Mouse (Mus musculus): ENCODE results near the gene Phrf1. TPM values are rescaled to one million over a fixed set of nuclear protein-coding genes. Genes with fewer than 3 reads are reported as not detected.
A peak's percentile ranks its signal among the peaks of the same experiment; 100 is the strongest.

The Phrf1 gene
- total and polyA plus RNA-seq, 3 experiments = 10.2 to 32.1 (median 26.8) TPM

DNA sequence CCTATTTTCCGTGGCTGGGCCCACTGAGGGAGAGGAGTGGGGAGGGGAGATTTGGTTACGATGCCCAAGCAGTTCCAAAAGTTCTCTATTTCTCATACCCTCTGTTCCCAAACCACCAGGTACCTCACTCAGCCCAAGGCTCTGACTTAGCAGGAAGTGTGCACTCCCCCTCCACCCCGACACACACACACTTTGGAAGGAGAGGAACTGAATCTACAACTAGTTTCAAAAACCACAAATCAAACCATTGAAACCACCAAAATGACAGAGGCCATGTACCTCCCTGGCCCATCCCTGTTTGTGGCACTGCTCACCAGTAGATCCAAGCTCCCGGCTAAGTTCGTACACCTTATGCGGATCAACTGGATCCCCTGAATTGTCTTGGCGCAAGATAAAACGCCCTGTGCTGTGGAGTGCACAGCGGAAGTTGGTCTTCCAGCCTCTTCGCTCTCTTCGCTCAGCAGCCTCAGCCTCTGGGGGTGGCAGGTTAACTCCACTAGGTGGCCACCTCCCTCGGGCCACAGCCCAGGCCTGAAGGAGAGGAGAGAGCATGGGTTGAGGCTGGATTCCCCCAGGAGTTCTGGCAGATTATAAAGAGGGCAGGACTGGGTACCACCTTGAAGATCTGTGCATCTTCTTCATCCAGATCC, 36.3 kb downstream of the Phrf1 start:
- H3K4me3 ChIP-seq = peak overlapping the region; percentile 88; the same call in 1 of the 2 replicates
- H3K36me3 ChIP-seq (ENCODE audit: control insufficient read depth, insufficient read depth, low read length) = no peaks in the 10 kb centered on the region
- no peaks in the 10 kb centered on the region for H3K79me2 ChIP-seq (replicated peaks; ENCODE audit: control insufficient read depth, insufficient read depth, low read length)
- 22% methylated on average over 12 of the region's 12 CpGs for WGBS
- TF ChIP-seq CTCF (IDR thresholded peaks at IDR 0.05) (peak; percentile 66), POLR2A (IDR thresholded peaks at IDR 0.05; ENCODE audit: insufficient read depth, low read depth, low read length) (no peak), EP300 (IDR thresholded peaks at IDR 0.05; ENCODE audit: insufficient read depth, low read depth, low read length) (no peak)
- peak; percentile 46 to 57 for DNase-seq
- intact Hi-C loops (cut with DNase I) = loop anchor here (1.0 to 5.0 kb wide), 2 partner anchors 62 to 98 kb away; partner anchors contain the start of genes Deaf1 and Tmem80
- no peaks in the 10 kb centered on the region for H3K27me3 ChIP-seq (ENCODE audit: control insufficient read depth, insufficient read depth, low read length)
- no peak overlapping the region; the same call in 1 of the 2 replicates for H3K9ac ChIP-seq (ENCODE audit: low read depth, low read length)
- peaks cover 5% of the 10 kb centered on the region for H3K4me1 ChIP-seq (ENCODE audit: control insufficient read depth, insufficient read depth, low read length)
- no peak overlapping the region for H3K27ac ChIP-seq

DNA sequence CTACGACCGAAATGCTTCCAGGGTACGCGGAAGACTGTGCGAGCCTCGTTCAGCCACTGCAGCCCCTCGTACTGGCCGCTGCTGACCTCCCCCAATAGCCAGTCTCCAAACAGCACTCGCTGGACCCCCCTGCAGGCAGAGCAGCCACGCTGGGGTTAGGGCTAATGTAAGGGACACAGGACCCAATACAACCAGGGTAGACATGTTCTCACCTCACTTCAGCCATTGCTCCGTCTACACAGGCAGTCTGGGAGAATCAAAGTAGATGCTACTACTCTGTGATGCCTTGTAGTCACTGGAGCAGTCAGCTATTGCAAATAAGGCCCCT, 36.8 kb downstream of the Phrf1 start:
- Histone ChIP-seq H3K27me3 (ENCODE audit: control insufficient read depth, insufficient read depth, low read length) (no peaks in the 10 kb centered on the region), H3K4me3 (peak overlapping the region; percentile 88), H3K4me1 (ENCODE audit: control insufficient read depth, insufficient read depth, low read length) (peaks cover 5% of the 10 kb centered on the region), H3K9ac (ENCODE audit: low read depth, low read length) (peak overlapping the region; percentile 36), H3K36me3 (ENCODE audit: control insufficient read depth, insufficient read depth, low read length) (no peaks in the 10 kb centered on the region), H3K79me2 (replicated peaks; ENCODE audit: control insufficient read depth, insufficient read depth, low read length) (no peaks in the 10 kb centered on the region), H3K27ac (no peak overlapping the region)
- TF ChIP-seq EP300 (IDR thresholded peaks at IDR 0.05; ENCODE audit: insufficient read depth, low read depth, low read length) = no peak
- no peak for TF ChIP-seq CTCF (IDR thresholded peaks at IDR 0.05)
- TF ChIP-seq POLR2A (IDR thresholded peaks at IDR 0.05; ENCODE audit: insufficient read depth, low read depth, low read length) = no peak
- intact Hi-C loops (cut with DNase I) = loop anchor here (1.0 to 5.0 kb wide), 2 partner anchors 62 to 98 kb away; partner anchors contain the start of genes Deaf1 and Tmem80
- DNase-seq = no peak
- 40% methylated on average over 11 of the region's 11 CpGs for WGBS

GRCm38 (mm10) chr7:141265739-141266561, 37.4 kb downstream of the Phrf1 start, which contains the start of gene Irf7:
Gene Irf7 (minus strand): TSS chr7:141266481.
- H3K27me3 ChIP-seq (ENCODE audit: control insufficient read depth, insufficient read depth, low read length) = no peaks in the 10 kb centered on the region
- peak within 1 kb of the TSS; percentile 85 for H3K9ac ChIP-seq (ENCODE audit: low read depth, low read length)
- intact Hi-C loops (cut with DNase I) = loop anchor here (1.0 to 5.0 kb wide), 2 partner anchors 61 to 97 kb away; partner anchors contain the start of genes Deaf1 and Tmem80
- DNase-seq = peak; percentile 78 to 84
- no peaks in the 10 kb centered on the region for H3K79me2 ChIP-seq (replicated peaks; ENCODE audit: control insufficient read depth, insufficient read depth, low read length)
- H3K36me3 ChIP-seq (ENCODE audit: control insufficient read depth, insufficient read depth, low read length) = no peaks in the 10 kb centered on the region
- peaks cover 5% of the 10 kb centered on the region for H3K4me1 ChIP-seq (ENCODE audit: control insufficient read depth, insufficient read depth, low read length)
- peak within 1 kb of the TSS; percentile 89 for H3K27ac ChIP-seq
- 3% methylated on average over 25 of the region's 25 CpGs for WGBS
- peak; percentile 84 for TF ChIP-seq POLR2A (IDR thresholded peaks at IDR 0.05; ENCODE audit: insufficient read depth, low read depth, low read length)
- TF ChIP-seq EP300 (IDR thresholded peaks at IDR 0.05; ENCODE audit: insufficient read depth, low read depth, low read length) = 0 out of 2 replicates have a peak, but pooled peaks have one; percentile 11
- no peak for TF ChIP-seq CTCF (IDR thresholded peaks at IDR 0.05)
- peak within 1 kb of the TSS; percentile 88 for H3K4me3 ChIP-seq

DNA sequence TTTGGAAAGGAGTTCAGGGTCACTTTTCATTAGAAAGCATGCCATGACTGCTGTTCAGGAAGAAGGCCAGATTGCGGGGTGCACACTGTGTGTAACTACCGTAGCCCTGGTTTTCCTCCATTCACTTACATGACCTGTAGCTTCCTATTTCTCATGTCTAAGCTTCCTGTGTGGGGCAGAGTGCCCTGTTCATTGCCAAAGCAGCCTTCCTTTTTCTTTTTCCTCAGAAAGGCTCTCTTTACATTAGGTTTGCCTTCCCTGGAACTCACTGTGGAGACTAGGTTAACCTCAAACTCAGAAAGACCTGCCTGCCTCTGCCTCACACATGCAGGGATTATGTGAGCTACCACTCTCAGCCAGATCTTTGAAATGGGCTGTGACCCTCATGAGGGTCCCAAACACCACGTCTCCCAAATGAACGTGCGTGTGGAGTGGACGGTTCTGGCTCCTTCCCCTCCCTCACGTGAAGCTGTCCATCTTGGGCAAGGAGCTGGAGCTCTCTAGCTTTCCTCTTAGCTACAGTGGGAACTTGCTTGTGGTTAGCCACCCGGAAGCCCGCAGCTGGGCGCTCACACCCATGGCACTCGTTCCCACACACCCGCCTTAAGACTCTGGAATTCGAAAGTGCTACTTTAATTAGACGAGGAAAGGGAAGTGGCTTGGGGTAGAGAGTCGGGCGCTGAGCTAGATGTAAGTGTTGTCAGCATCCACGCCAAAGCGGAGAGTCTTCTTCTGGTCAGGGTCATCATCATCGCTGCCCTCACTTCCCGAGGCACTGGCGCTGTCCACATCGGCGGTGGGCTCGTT, 40.1 kb downstream of the Phrf1 start:
- intact Hi-C loops (cut with DNase I) = loop anchor here (5.0 kb wide), 1 partner anchor 59 kb away; the partner anchor contains the start of genes Deaf1 and Tmem80
- H3K9ac ChIP-seq (ENCODE audit: low read depth, low read length) = 0 out of 2 replicates have a peak overlapping the region, but pooled peaks have one; percentile 25
- DNase-seq = peak in 1 of 2 experiments; percentile 58

GRCm38 (mm10) chr7:141269273-141269545, 40.6 kb downstream of the Phrf1 start:
- no peak for TF ChIP-seq EP300 (IDR thresholded peaks at IDR 0.05; ENCODE audit: insufficient read depth, low read depth, low read length)
- TF ChIP-seq POLR2A (IDR thresholded peaks at IDR 0.05; ENCODE audit: insufficient read depth, low read depth, low read length) = no peak
- no peak for TF ChIP-seq CTCF (IDR thresholded peaks at IDR 0.05)
- H3K27ac ChIP-seq = no peak overlapping the region
- DNase-seq = no peak
- peak overlapping the region; percentile 25; the same call in 1 of the 2 replicates for H3K4me3 ChIP-seq
- H3K4me1 ChIP-seq (ENCODE audit: control insufficient read depth, insufficient read depth, low read length) = peaks cover 5% of the 10 kb centered on the region
- 0 out of 2 replicates have a peak overlapping the region, but pooled peaks have one; percentile 25 for H3K9ac ChIP-seq (ENCODE audit: low read depth, low read length)
- no peaks in the 10 kb centered on the region for H3K27me3 ChIP-seq (ENCODE audit: control insufficient read depth, insufficient read depth, low read length)
- intact Hi-C loops (cut with DNase I) = loop anchor here (5.0 kb wide), 1 partner anchor 58 kb away; the partner anchor contains the start of genes Deaf1 and Tmem80
- H3K36me3 ChIP-seq (ENCODE audit: control insufficient read depth, insufficient read depth, low read length) = no peaks in the 10 kb centered on the region
- H3K79me2 ChIP-seq (replicated peaks; ENCODE audit: control insufficient read depth, insufficient read depth, low read length) = no peaks in the 10 kb centered on the region
- WGBS = 74% methylated on average over 14 of the region's 14 CpGs

More for the DNA sequence above, 40.1 kb downstream of the Phrf1 start:
- no peak for TF ChIP-seq CTCF (IDR thresholded peaks at IDR 0.05)
- TF ChIP-seq EP300 (IDR thresholded peaks at IDR 0.05; ENCODE audit: insufficient read depth, low read depth, low read length) = no peak
- TF ChIP-seq POLR2A (IDR thresholded peaks at IDR 0.05; ENCODE audit: insufficient read depth, low read depth, low read length) = no peak
- Histone ChIP-seq H3K79me2 (replicated peaks; ENCODE audit: control insufficient read depth, insufficient read depth, low read length) (no peaks in the 10 kb centered on the region), H3K27ac (no peak overlapping the region), H3K36me3 (ENCODE audit: control insufficient read depth, insufficient read depth, low read length) (no peaks in the 10 kb centered on the region), H3K27me3 (ENCODE audit: control insufficient read depth, insufficient read depth, low read length) (no peaks in the 10 kb centered on the region), H3K4me3 (peak overlapping the region; percentile 25; the same call in 1 of the 2 replicates), H3K4me1 (ENCODE audit: control insufficient read depth, insufficient read depth, low read length) (peaks cover 5% of the 10 kb centered on the region)
- 53% methylated on average over 24 of the region's 24 CpGs for WGBS
